Mouse (Mus musculus): Measurements from ENCODE around the gene Dydc2.

Gene Dydc2

GRCm38 (mm10) chr14:41035146-41035798, 33.7 kb downstream of the Dydc2 start:
- peak; percentile 74 for DNase-seq (ENCODE audit: low read depth)

GRCm38 (mm10) chr14:41033135-41034110, 35.6 kb downstream of the Dydc2 start:
- peak; percentile 91 for DNase-seq (ENCODE audit: low read depth)

GRCm38 (mm10) chr14:41030989-41031513, 38.0 kb downstream of the Dydc2 start:
- DNase-seq (ENCODE audit: low read depth): no peak

- DNase-seq (ENCODE audit: low read depth): no peak
These were observed 39.7 kb downstream of the Dydc2 start for GRCm38 (mm10) chr14:41029303-41029702.

GRCm38 (mm10) chr14:41025594-41026284, 43.3 kb downstream of the Dydc2 start:
- no peak for DNase-seq (ENCODE audit: low read depth)

GRCm38 (mm10) chr14:41025087-41025486, 43.9 kb downstream of the Dydc2 start:
- DNase-seq (ENCODE audit: low read depth): no peak

- DNase-seq (ENCODE audit: low read depth): no peak
These were observed 47.8 kb downstream of the Dydc2 start for GRCm38 (mm10) chr14:41021246-41021645.

GRCm38 (mm10) chr14:41017460-41017859, 51.5 kb downstream of the Dydc2 start:
- DNase-seq (ENCODE audit: low read depth): peak; percentile 44

GRCm38 (mm10) chr14:41014701-41015240, 54.2 kb downstream of the Dydc2 start:
- DNase-seq (ENCODE audit: low read depth): no peak

GRCm38 (mm10) chr14:41013630-41014613, 55.1 kb downstream of the Dydc2 start, which contains the start of gene Fam213a:
Fam213a (minus strand) TSS chr14:41013788.
- DNase-seq (ENCODE audit: low read depth): peak; percentile 87

- DNase-seq (ENCODE audit: low read depth): no peak
These were observed 55.9 kb downstream of the Dydc2 start for GRCm38 (mm10) chr14:41013143-41013542.

- DNase-seq (ENCODE audit: low read depth): no peak
These were observed 57.1 kb downstream of the Dydc2 start for GRCm38 (mm10) chr14:41011916-41012315.

GRCm38 (mm10) chr14:41008138-41008537, 60.9 kb downstream of the Dydc2 start:
- DNase-seq (ENCODE audit: low read depth): peak; percentile 81

GRCm38 (mm10) chr14:41007641-41008040, 61.4 kb downstream of the Dydc2 start:
- no peak for DNase-seq (ENCODE audit: low read depth)

- no peak for DNase-seq (ENCODE audit: low read depth)
These were observed 62.1 kb downstream of the Dydc2 start for GRCm38 (mm10) chr14:41006899-41007298.

- DNase-seq (ENCODE audit: low read depth): no peak
These were observed 62.7 kb downstream of the Dydc2 start for GRCm38 (mm10) chr14:41006263-41006662.

GRCm38 (mm10) chr14:41005716-41006115, 63.3 kb downstream of the Dydc2 start:
- no peak for DNase-seq (ENCODE audit: low read depth)

- no peak for DNase-seq (ENCODE audit: low read depth)
These were observed 64.5 kb downstream of the Dydc2 start for GRCm38 (mm10) chr14:41004201-41005141.

GRCm38 (mm10) chr14:41001576-41001975, 67.4 kb downstream of the Dydc2 start:
- DNase-seq (ENCODE audit: low read depth): no peak

Data from NIH3T3 (cell line).